Mouse (Mus musculus) MEL (cell line): Measurements from ENCODE around the gene Pik3c2b. TPM values are rescaled to one million over a fixed set of nuclear protein-coding genes. Genes with fewer than 3 reads are reported as not detected.
A peak's percentile ranks its signal among the peaks of the same experiment; 100 is the strongest.
"Not testable (repeated sequence)": the region's sequence is repeated elsewhere in the genome, so short reads cannot be mapped to it uniquely, and the experiment has no call there.

Source experiments
- DNase-seq: peaks from one replicate; pipeline ENCODE4 v3.0.0; 2011; ENCODE audit warnings: low read depth, low spot score
- H3K27ac ChIP-seq: 2 replicates; pipeline ENCODE4 v1.5.1; 2012; ENCODE audit warnings: low read depth, mild to moderate bottlenecking, control low read depth, low read length, moderate library complexity; ENCODE audit not compliant: control insufficient read depth
- H3K27me3 ChIP-seq, 2 experiments: fragments of 150-350 bp in 1 of 2; sonication (generic) in 1 of 2; 2 replicates each; pipeline ENCODE4 v1.6.1; 2012; ENCODE audit warnings: low read length in 2 of 2, mild to moderate bottlenecking in 2 of 2, improper control_type of control experiment in 1 of 2, moderate library complexity in 1 of 2; ENCODE audit not compliant: insufficient read depth in 2 of 2, control insufficient read depth in 1 of 2
- H3K36me3 ChIP-seq, 2 experiments: 2 replicates each; pipeline ENCODE4 v1.6.1; 2012 to 2014; ENCODE audit warnings: low read length in 2 of 2, improper control_type of control experiment in 1 of 2, inconsistent platforms in 1 of 2, mild to moderate bottlenecking in 1 of 2; ENCODE audit not compliant: insufficient read depth in 2 of 2, control insufficient read depth in 1 of 2
- H3K4me1 ChIP-seq, 2 experiments: fragments of 150-350 bp in 1 of 2; sonication (generic) in 1 of 2; 2 replicates each; pipeline ENCODE4 v1.6.1; 2012; ENCODE audit warnings: low read length in 2 of 2, improper control_type of control experiment in 1 of 2, mild to moderate bottlenecking in 1 of 2; ENCODE audit not compliant: insufficient read depth in 2 of 2, control insufficient read depth in 1 of 2
- H3K4me3 ChIP-seq, 2 experiments: fragments of 150-350 bp in 1 of 2; sonication (generic) in 1 of 2; 2 replicates each; pipeline ENCODE4 v1.5.1; 2012; ENCODE audit warnings: low read depth in 2 of 2, low read length in 2 of 2, mild to moderate bottlenecking in 2 of 2, moderate library complexity in 2 of 2, control low read depth in 1 of 2, improper control_type of control experiment in 1 of 2; ENCODE audit not compliant: control insufficient read depth in 1 of 2, insufficient read depth in 1 of 2
- H3K79me2 ChIP-seq: 2 replicates; pipeline ENCODE4 v1.6.1; 2012; ENCODE audit warnings: mild to moderate bottlenecking, low read length, moderate library complexity; ENCODE audit not compliant: control insufficient read depth, poor library complexity, insufficient read depth
- H3K9ac ChIP-seq: 2 replicates; pipeline ENCODE4 v1.6.1; 2012; ENCODE audit warnings: low read depth, mild to moderate bottlenecking, control low read depth, low read length, moderate library complexity; ENCODE audit not compliant: control insufficient read depth, poor library complexity, severe bottlenecking
- H3K9me3 ChIP-seq: fragments of 150-350 bp; sonication (generic); replicated peaks from 2 replicates; pipeline ENCODE4 v1.6.1; 2012; ENCODE audit warnings: mild to moderate bottlenecking, low read length, improper control_type of control experiment, moderate library complexity; ENCODE audit not compliant: insufficient read depth
- CHD1 ChIP-seq: IDR thresholded peaks from 2 replicates; pipeline ENCODE4 v1.6.1; 2012; ENCODE audit warnings: low read depth, mild to moderate bottlenecking, inconsistent platforms, low read length, improper control_type of control experiment
- CHD2 ChIP-seq: IDR thresholded peaks from 2 replicates; pipeline ENCODE4 v1.6.1; 2011; ENCODE audit warnings: low read length, improper control_type of control experiment
- CTCF ChIP-seq, 3 experiments: IDR thresholded peaks in 2 of 3; conservative IDR thresholded peaks in 1 of 3; 2 replicates each; pipeline ENCODE4 v1.5.1; 2011 to 2012; ENCODE audit warnings: low read length in 3 of 3, low read depth in 2 of 3, mild to moderate bottlenecking in 2 of 3, improper control_type of control experiment in 1 of 3, inconsistent platforms in 1 of 3, mixed read lengths in 1 of 3, moderate library complexity in 1 of 3; ENCODE audit not compliant: control insufficient read depth in 1 of 3, insufficient read depth in 1 of 3, poor library complexity in 1 of 3, severe bottlenecking in 1 of 3
- E2F4 ChIP-seq: IDR thresholded peaks from 2 replicates; pipeline ENCODE4 v1.6.1; 2011; ENCODE audit warnings: low read depth, low read length, improper control_type of control experiment, borderline replicate concordance
- ELF1 ChIP-seq: IDR thresholded peaks from 2 replicates; pipeline ENCODE4 v1.6.1; 2014; ENCODE audit warnings: low read depth, mild to moderate bottlenecking, inconsistent platforms, low read length, improper control_type of control experiment, moderate library complexity
- HCFC1 ChIP-seq: IDR thresholded peaks from 2 replicates; pipeline ENCODE4 v1.6.1; 2012; ENCODE audit warnings: low read depth, mild to moderate bottlenecking, inconsistent platforms, low read length, improper control_type of control experiment, moderate library complexity
- MAFK ChIP-seq: IDR thresholded peaks from 2 replicates; pipeline ENCODE4 v1.6.1; 2011; ENCODE audit warnings: low read depth, mild to moderate bottlenecking, low read length, improper control_type of control experiment, borderline replicate concordance
- MYC ChIP-seq: IDR thresholded peaks from 2 replicates; pipeline ENCODE4 v1.6.1; 2011; ENCODE audit warnings: low read depth, mild to moderate bottlenecking, low read length, improper control_type of control experiment, moderate library complexity
- POLR2A ChIP-seq, 2 experiments: IDR thresholded peaks; 2 replicates each; pipeline ENCODE4 v1.6.1; 2011 to 2012; ENCODE audit warnings: low read length in 2 of 2, mild to moderate bottlenecking in 2 of 2, control low read depth in 1 of 2, improper control_type of control experiment in 1 of 2, low read depth in 1 of 2, moderate library complexity in 1 of 2; ENCODE audit not compliant: control insufficient read depth in 1 of 2, insufficient read depth in 1 of 2, poor library complexity in 1 of 2
- POLR2AphosphoS5 ChIP-seq: IDR thresholded peaks from 2 replicates; pipeline ENCODE4 v1.6.1; 2012; ENCODE audit warnings: low read depth, borderline replicate concordance, mild to moderate bottlenecking, inconsistent platforms, low read length, moderate library complexity, mixed read lengths
- SIN3A ChIP-seq: IDR thresholded peaks from 2 replicates; pipeline ENCODE4 v1.6.1; 2012; ENCODE audit warnings: low read length, improper control_type of control experiment, inconsistent platforms
- TAL1 ChIP-seq: IDR thresholded peaks from 2 replicates; pipeline ENCODE4 v1.6.1; 2012; ENCODE audit warnings: mild to moderate bottlenecking, inconsistent platforms, low read length, moderate library complexity, mixed read lengths
- UBTF ChIP-seq: IDR thresholded peaks from 2 replicates; pipeline ENCODE4 v1.6.1; 2012; ENCODE audit warnings: low read depth, mild to moderate bottlenecking, inconsistent platforms, low read length, improper control_type of control experiment, moderate library complexity, borderline replicate concordance; ENCODE audit not compliant: insufficient read depth
- USF2 ChIP-seq, 2 experiments: IDR thresholded peaks; 2 replicates each; pipeline ENCODE4 v1.6.1; 2011 to 2012; ENCODE audit warnings: improper control_type of control experiment in 2 of 2, low read length in 2 of 2, borderline replicate concordance in 1 of 2, inconsistent platforms in 1 of 2, low read depth in 1 of 2, mild to moderate bottlenecking in 1 of 2; ENCODE audit not compliant: insufficient read depth in 1 of 2
- ZMIZ1 ChIP-seq: IDR thresholded peaks from 2 replicates; pipeline ENCODE4 v1.6.1; 2012; ENCODE audit warnings: low read depth, mild to moderate bottlenecking, inconsistent platforms, low read length, improper control_type of control experiment, moderate library complexity
- ZNF384 ChIP-seq: IDR thresholded peaks from 2 replicates; pipeline ENCODE4 v1.6.1; 2012; ENCODE audit warnings: low read depth, mild to moderate bottlenecking, inconsistent platforms, low read length, improper control_type of control experiment
- polyA plus RNA-seq, 2 experiments: library from polyadenylated mRNA; stranded (reverse) in 1 of 2; unstranded in 1 of 2; fragments of >175 nt in 1 of 2; fragments of >200 nt in 1 of 2; gene quantifications; 2 replicates each; pipeline versions ENCODE4 v1.2.1 to v1.2.4; 2012; ENCODE audit warnings: low replicate concordance in 2 of 2, low read depth in 1 of 2; ENCODE audit not compliant: insufficient read length in 2 of 2, insufficient read depth in 1 of 2, missing spikeins in 1 of 2
- total RNA-seq: library from RNA; depleted of rRNA; stranded (reverse); fragments of 300-350 nt; gene quantifications from 2 replicates; pipeline ENCODE4 v1.2.3, GENCODE M21; 2012

Pik3c2b gene
- total and polyA plus RNA-seq, 3 experiments: 2.9 to 3.2 TPM; not detected in 1

GRCm38 (mm10) chr1:133025796-133026190 lies 19.7 kb upstream of the Pik3c2b start:
- H3K27me3 ChIP-seq, DNase-seq, H3K9me3 ChIP-seq: not testable (repeated sequence)
- Histone ChIP-seq H3K79me2 (peaks cover 29% of the 10 kb centered on the region), H3K36me3 (peaks cover 3 to 26% of the 10 kb centered on the region in 2 experiments; a peak in 2 of 4 replicates), H3K27ac (peak overlapping the region; percentile 97), H3K4me3 (peak overlapping the region; percentile 68 to 98), H3K9ac (peak overlapping the region; percentile 82), H3K4me1 (peaks cover 5 to 35% of the 10 kb centered on the region in 2 experiments)
- TF ChIP-seq SIN3A (peak; percentile 24; the same call in 1 of the 2 replicates), CHD1 (0 out of 2 replicates have a peak, but pooled peaks have one; percentile 50)

- H3K36me3 ChIP-seq: peaks cover 0 to 21% of the 10 kb centered on the region in 2 experiments; a peak in 2 of 4 replicates
- no peak for DNase-seq
- H3K27ac ChIP-seq: no peak overlapping the region
- no peak overlapping the region for H3K9ac ChIP-seq
- H3K9me3 ChIP-seq: no peaks in the 10 kb centered on the region
- H3K4me1 ChIP-seq: peaks cover 5 to 32% of the 10 kb centered on the region in 2 experiments
- no peak overlapping the region for H3K4me3 ChIP-seq
- no peaks in the 10 kb centered on the region for H3K27me3 ChIP-seq
- peaks cover 21% of the 10 kb centered on the region for H3K79me2 ChIP-seq
- TF ChIP-seq USF2 (IDR thresholded peaks at IDR 0.05; ENCODE audit: borderline replicate concordance in 1 of 2, insufficient read depth in 1 of 2, low read depth in 1 of 2, low read length in 2 of 2) (no peak), UBTF (no peak), MYC (no peak), POLR2A (IDR thresholded peaks at IDR 0.05; ENCODE audit: control insufficient read depth in 1 of 2, insufficient read depth in 1 of 2, low read depth in 1 of 2, low read length in 2 of 2, poor library complexity in 1 of 2) (no peak), TAL1 (no peak), POLR2AphosphoS5 (no peak), CHD2 (no peak), CTCF (IDR thresholded peaks at IDR 0.05 in 2 of 3, conservative IDR thresholded peaks at IDR 0.05 in 1 of 3; ENCODE audit: control insufficient read depth in 1 of 3, insufficient read depth in 1 of 3, low read depth in 2 of 3, low read length in 3 of 3, poor library complexity in 1 of 3, severe bottlenecking in 1 of 3) (no peak), SIN3A (no peak), MAFK (no peak), E2F4 (no peak), ZMIZ1 (no peak), ELF1 (no peak)
- TF ChIP-seq, all 39 proteins: peak for 0
These were observed 18.3 kb upstream of the Pik3c2b start for GRCm38 (mm10) chr1:133027126-133027525.

DNA sequence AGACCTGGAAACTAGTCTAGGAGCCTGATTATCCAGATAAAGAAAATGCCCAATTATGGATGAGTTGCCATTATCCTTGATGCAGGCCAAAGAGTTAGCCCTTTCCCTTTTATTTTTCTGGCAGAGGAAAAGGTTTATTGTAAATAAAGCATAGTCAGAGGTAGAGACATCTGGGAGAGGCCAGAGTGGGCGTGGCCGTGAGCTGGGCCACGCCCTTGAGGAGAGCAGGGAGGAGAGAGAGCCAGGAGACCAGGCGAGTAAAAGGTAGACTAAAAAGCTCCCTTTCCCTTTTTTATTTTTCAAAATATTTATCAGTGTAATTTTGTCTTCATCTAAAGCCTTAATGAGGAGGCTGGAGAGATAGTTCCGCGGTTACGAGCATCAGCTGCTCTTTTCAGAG lies 17.5 kb upstream of the Pik3c2b start:
- H3K4me3 ChIP-seq: peak overlapping the region; percentile 42 to 64; a peak in 3 of 4 replicates
- H3K27ac ChIP-seq: 0 out of 2 replicates have a peak overlapping the region, but pooled peaks have one; percentile 10
- DNase-seq: peak; percentile 71

More for the DNA sequence above, 17.5 kb upstream of the Pik3c2b start:
- 0 out of 2 replicates have a peak, but pooled peaks have one; percentile 4 for TF ChIP-seq HCFC1
- peak; percentile 56; the same call in 1 of the 2 replicates for TF ChIP-seq ZNF384
- no peak for TF ChIP-seq TAL1
- TF ChIP-seq ZMIZ1: no peak
- peak overlapping the region; percentile 31 for H3K9ac ChIP-seq
- no peaks in the 10 kb centered on the region for H3K27me3 ChIP-seq
- H3K4me1 ChIP-seq: peaks cover 5 to 34% of the 10 kb centered on the region in 2 experiments
- H3K36me3 ChIP-seq: peaks cover 0 to 21% of the 10 kb centered on the region in 2 experiments; a peak in 2 of 4 replicates
- peaks cover 17% of the 10 kb centered on the region for H3K79me2 ChIP-seq
- no peaks in the 10 kb centered on the region for H3K9me3 ChIP-seq
